Mouse (Mus musculus) stomach, postnatal 0 days (tissue): ENCODE data around the gene Hspa1l.

Experiments used
- CTCF ChIP-seq: IDR thresholded peaks from 2 replicates; pipeline ENCODE4 v1.5.1; 2016; ENCODE audit warnings: antibody characterized with exemption, low read depth, mild to moderate bottlenecking, moderate library complexity
- EP300 ChIP-seq: optimal IDR thresholded peaks from 2 replicates; pipeline ENCODE3; 2016; ENCODE audit warnings: antibody characterized with exemption

DNA sequence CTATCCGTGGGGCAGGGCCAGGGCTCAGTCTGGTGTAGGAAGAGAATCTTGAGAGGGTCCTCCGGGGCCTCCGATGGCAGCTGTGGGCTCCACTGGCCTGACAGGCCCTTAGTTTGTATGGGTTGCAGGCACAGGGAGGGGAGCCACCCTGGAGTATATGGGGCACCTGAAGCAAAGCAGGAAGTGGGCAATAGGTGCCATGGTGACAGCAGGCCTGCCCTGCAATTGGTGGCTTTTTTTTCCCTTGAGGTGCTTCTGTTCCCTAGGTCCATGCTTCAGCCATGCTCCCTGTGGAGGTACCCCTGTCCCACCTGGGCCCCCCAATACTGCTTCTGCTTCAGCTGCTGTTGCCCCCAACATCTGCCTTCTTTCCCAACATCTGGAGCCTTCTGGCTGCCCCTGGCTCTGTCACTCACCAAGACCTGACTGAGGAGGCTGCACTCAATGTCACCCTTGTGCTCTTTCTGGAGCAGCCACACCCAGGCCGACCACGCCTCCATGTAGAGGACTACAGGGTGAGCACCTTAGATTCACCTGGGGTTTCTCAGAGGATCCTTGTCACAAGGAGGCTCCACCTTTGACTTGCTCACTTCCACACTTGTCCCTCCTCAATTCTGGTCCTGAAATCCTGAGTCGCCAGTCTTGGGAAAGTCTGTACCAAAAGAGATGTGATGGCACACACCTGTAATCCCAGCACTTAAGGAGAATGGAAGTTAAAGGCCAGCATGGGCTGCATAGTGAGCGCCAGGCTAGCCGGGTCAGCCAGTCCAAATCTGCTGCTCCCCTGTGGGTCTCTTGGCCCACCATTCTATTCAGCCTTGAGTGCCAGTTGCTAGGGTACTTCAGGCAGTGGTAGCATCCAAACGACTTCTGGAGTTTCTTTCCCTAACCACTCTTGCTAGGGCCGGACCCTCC lies 44.5 kb downstream of the Hspa1l start:
- TF ChIP-seq CTCF (no peak), EP300 (no peak)
